Mouse (Mus musculus) liver, embryonic 13.5 days (tissue): ENCODE results near the gene Pink1. TPM values are rescaled to one million over a fixed set of nuclear protein-coding genes. Genes with fewer than 3 reads are reported as not detected.

ENCODE experiments used
- ATAC-seq: fragments of 200-750 bp; cut with Nextera tagmentation; 2 replicates; pipeline ENCODE4 v1.8.0; 2017; ENCODE audit warnings: low read depth, mild to moderate bottlenecking, moderate number of reproducible peaks, moderate library complexity
- DNase-seq: peaks from one replicate; pipeline ENCODE4 v3.0.0; 2022
- H3K27ac ChIP-seq: fragments of 300-500 bp; sonication (generic); 2 replicates; pipeline ENCODE4 v1.5.1; 2015; ENCODE audit warnings: moderate library complexity, mild to moderate bottlenecking, inconsistent platforms
- H3K27me3 ChIP-seq: fragments of 300-500 bp; sonication (generic); 2 replicates; pipeline ENCODE4 v1.6.1; 2015; ENCODE audit warnings: mild to moderate bottlenecking, inconsistent platforms
- H3K36me3 ChIP-seq: fragments of 300-500 bp; sonication (generic); 2 replicates; pipeline ENCODE4 v1.6.1; 2015; ENCODE audit warnings: mild to moderate bottlenecking, inconsistent platforms
- H3K4me1 ChIP-seq: fragments of 300-500 bp; sonication (generic); replicated peaks from 2 replicates; pipeline ENCODE4 v1.6.1; 2015; ENCODE audit warnings: inconsistent platforms
- H3K4me2 ChIP-seq: fragments of 300-500 bp; sonication (generic); 2 replicates; pipeline ENCODE4 v1.6.1; 2015; ENCODE audit warnings: inconsistent platforms, mild to moderate bottlenecking, moderate library complexity
- H3K4me3 ChIP-seq: fragments of 300-500 bp; sonication (generic); replicated peaks from 2 replicates; pipeline ENCODE4 v1.5.1; 2015; ENCODE audit warnings: mild to moderate bottlenecking, inconsistent platforms
- H3K9ac ChIP-seq: fragments of 300-500 bp; sonication (generic); 2 replicates; pipeline ENCODE4 v1.6.1; 2015; ENCODE audit warnings: mild to moderate bottlenecking, inconsistent platforms
- H3K9me3 ChIP-seq: fragments of 300-500 bp; sonication (generic); replicated peaks from 2 replicates; pipeline ENCODE4 v1.6.1; 2016; ENCODE audit warnings: inconsistent platforms
- WGBS: fragments of 180-500 bp; shearing (Covaris S2); methylation state at CpG from one replicate; pipeline ENCODE4 v1.1.7; 2015; ENCODE audit not compliant: insufficient replicate concordance; 5-methylcytosine and 5-hydroxymethylcytosine counted together
- microRNA-seq: library from miRNA; unstranded; fragments of <30 nt; microRNA quantifications from one replicate; pipeline ENCODE4, GENCODE M21; 2016
- polyA plus RNA-seq: library from polyadenylated mRNA; unstranded; fragments of >200 nt; fragmentation: Nextera tagmentation; extraction: Ambion mirVana; gene quantifications from 2 replicates; pipeline ENCODE4 v1.2.1, GENCODE M21; 2015

Gene Pink1
- polyA plus RNA-seq, 1 experiment from 2014 or later: 26.7 TPM

GRCm38 (mm10) chr4:138288691-138289090 is 37.4 kb downstream of the Pink1 start:
- no peaks in the 10 kb centered on the region for H3K9me3 ChIP-seq
- H3K4me3 ChIP-seq: no peak overlapping the region
- 64% methylated on average over 7 of the region's 7 CpGs for WGBS
- H3K4me2 ChIP-seq: no peak overlapping the region
- no peak for ATAC-seq
- no peaks in the 10 kb centered on the region for H3K4me1 ChIP-seq
- no peaks in the 10 kb centered on the region for H3K36me3 ChIP-seq
- no peak overlapping the region for H3K9ac ChIP-seq
- H3K27ac ChIP-seq: no peak overlapping the region
- H3K27me3 ChIP-seq: no peaks in the 10 kb centered on the region
- no peak for DNase-seq

DNA sequence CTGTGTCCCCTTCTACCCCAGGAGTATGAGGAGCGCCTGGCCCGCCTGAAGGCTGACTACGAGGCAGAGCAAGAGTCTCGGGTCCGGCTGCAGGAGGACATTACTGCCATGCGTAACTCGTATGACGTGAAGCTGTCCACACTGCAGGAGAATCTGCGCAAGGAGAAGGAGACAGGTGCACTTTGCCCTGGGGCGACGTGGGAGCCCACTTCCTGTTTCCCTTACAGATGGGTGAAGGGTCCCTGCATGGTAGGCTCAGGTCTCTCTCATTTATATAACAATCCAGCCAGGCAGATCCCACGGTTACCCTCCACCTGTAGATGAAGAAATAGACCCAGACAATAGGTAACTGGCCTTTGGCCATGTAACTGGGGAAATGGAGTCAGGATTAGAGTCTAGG is 39.7 kb downstream of the Pink1 start:
- DNase-seq (no peak), ATAC-seq (no peak)
- Histone ChIP-seq H3K36me3 (no peaks in the 10 kb centered on the region), H3K27me3 (no peaks in the 10 kb centered on the region), H3K4me3 (no peak overlapping the region), H3K4me2 (no peak overlapping the region), H3K9ac (no peak overlapping the region), H3K9me3 (no peaks in the 10 kb centered on the region), H3K27ac (no peak overlapping the region), H3K4me1 (no peaks in the 10 kb centered on the region)
- 59% methylated on average over 12 of the region's 12 CpGs for WGBS

- peak; percentile 66 for ATAC-seq
- Histone ChIP-seq H3K4me3 (no peak overlapping the region), H3K9ac (no peak overlapping the region), H3K36me3 (no peaks in the 10 kb centered on the region), H3K27me3 (no peaks in the 10 kb centered on the region), H3K27ac (no peak overlapping the region), H3K9me3 (no peaks in the 10 kb centered on the region), H3K4me1 (no peaks in the 10 kb centered on the region), H3K4me2 (no peak overlapping the region)
- DNase-seq: peak; percentile 69
- 20% methylated on average over 4 of the region's 4 CpGs for WGBS
Observed at GRCm38 (mm10) chr4:138282834-138283233, 43.3 kb downstream of the Pink1 start.

DNA sequence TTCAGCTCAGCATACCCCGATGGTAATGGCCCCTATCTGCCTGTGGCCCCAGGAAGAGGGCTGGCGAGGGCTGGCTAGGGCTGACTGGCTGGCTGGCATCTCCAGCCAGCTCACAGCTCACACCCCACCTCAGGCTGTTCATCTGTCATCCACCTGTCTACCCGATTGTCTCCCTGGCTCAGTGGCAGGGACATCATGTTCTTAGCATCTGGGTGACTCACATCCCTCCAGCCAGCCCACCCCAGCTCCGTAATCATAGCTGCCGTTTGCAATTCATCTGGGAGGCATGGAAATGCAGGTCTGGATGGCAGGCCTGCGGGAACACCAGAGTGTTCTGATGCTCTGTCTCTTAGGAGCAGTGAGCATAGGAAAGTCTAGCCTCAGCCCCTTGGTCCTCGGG is 47.8 kb downstream of the Pink1 start:
- whole genome bisulfite sequencing: 62% methylated on average over 7 of the region's 7 CpGs
- DNase-seq (no peak), ATAC-seq (no peak)
- Histone ChIP-seq H3K4me3 (no peak overlapping the region), H3K9ac (no peak overlapping the region), H3K27ac (no peak overlapping the region), H3K27me3 (no peaks in the 10 kb centered on the region), H3K9me3 (no peaks in the 10 kb centered on the region), H3K36me3 (no peaks in the 10 kb centered on the region), H3K4me2 (no peak overlapping the region), H3K4me1 (no peaks in the 10 kb centered on the region)

DNA sequence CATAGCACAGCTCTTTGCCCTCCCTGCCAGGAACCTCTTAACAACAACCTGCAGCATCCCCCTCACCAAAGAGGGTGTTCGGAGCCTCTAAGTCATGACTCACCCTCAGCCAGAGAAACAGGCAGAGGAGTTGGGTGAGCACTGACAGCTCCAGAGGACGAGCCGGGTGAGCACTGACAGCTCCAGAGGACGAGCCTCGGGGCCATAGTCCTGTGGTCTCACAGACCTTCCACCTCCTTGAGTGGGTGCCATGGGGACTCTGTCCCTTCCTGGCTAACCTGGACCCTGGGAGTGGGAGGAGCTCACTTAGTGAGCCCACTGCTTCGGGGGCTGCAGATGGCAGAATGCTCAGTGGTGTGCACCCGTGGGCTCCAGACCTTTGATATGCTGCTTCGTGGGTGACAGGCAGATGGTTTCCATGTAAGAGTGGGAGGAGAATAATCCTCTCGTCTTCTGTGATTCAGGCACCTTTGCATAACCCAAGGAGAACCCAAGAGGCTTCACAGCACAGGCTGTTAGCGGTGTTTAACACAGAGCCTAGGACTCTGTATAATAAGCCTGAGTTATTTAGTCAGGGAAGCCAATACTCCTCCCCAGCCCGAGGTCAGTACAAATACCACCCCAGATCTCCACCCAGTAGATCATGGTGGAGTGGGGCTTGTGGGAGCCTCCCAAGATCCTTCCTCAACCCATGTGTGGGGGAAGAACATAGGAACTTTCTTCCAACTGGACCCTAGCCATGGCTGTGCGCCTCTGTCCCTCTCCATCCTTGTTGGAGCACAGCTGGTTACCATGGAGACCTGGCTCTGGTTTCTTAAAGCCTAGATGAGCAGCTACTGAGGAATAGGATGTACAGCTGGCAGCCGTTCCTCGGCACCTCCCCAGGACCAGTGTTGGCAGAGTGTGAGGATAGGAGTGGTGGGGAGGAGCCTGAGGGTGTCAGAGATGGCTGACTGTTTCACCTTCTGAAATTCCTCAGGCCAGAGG is 53.8 kb downstream of the Pink1 start:
- Histone ChIP-seq H3K36me3 (no peaks in the 10 kb centered on the region), H3K4me3 (no peak overlapping the region), H3K27ac (no peak overlapping the region), H3K9me3 (no peaks in the 10 kb centered on the region), H3K4me1 (no peaks in the 10 kb centered on the region), H3K27me3 (0 out of 2 replicates have a peak, but pooled peaks cover 6% of the 10 kb centered on the region), H3K9ac (no peak overlapping the region), H3K4me2 (no peak overlapping the region)
- no peak for DNase-seq
- no peak for ATAC-seq
- 47% methylated on average over 14 of the region's 14 CpGs for WGBS

- Histone ChIP-seq H3K9me3 (no peaks in the 10 kb centered on the region), H3K4me2 (no peak overlapping the region), H3K4me3 (no peak overlapping the region), H3K4me1 (peaks cover 2% of the 10 kb centered on the region), H3K9ac (no peak overlapping the region), H3K36me3 (no peaks in the 10 kb centered on the region), H3K27me3 (peaks cover 27% of the 10 kb centered on the region), H3K27ac (no peak overlapping the region)
- 63% methylated on average over 10 of the region's 10 CpGs for WGBS
- no peak for DNase-seq
- ATAC-seq: no peak
Observed at GRCm38 (mm10) chr4:138267869-138268268, 58.2 kb downstream of the Pink1 start.

Small RNA genes within 50 kb of the gene (microRNA-seq; reads per million reads assigned to microRNA genes)
- gene Gm27646 (not detected), gene Mir7019 (0.88 reads per million)

Other genes with a start within 250 kb of the Pink1 start
- gene Hp1bp3, start 110.0 kb downstream of the Pink1 start, polyA plus RNA-seq: 43.5 and 50.9 TPM in 2 replicates
- 0.64 and 0.65 TPM in 2 replicates for gene Sh2d5, start 75.9 kb downstream of the Pink1 start, polyA plus RNA-seq
- gene Kif17, start 75.9 kb downstream of the Pink1 start, polyA plus RNA-seq: 0.23 and 0.32 TPM in 2 replicates
- 173 and 182 TPM in 2 replicates for gene Ddost, start 21.6 kb downstream of the Pink1 start, polyA plus RNA-seq
- 4.7 and 5.2 TPM in 2 replicates for gene Cda, start 41.7 kb upstream of the Pink1 start, polyA plus RNA-seq
- gene Fam43b, start 70.2 kb upstream of the Pink1 start, polyA plus RNA-seq: not detected in 2 replicates
- gene Mul1, start 108.4 kb upstream of the Pink1 start, polyA plus RNA-seq: 11.2 and 11.4 TPM in 2 replicates
- 1.2 and 1.3 TPM in 2 replicates for gene Camk2n1, start 128.0 kb upstream of the Pink1 start, polyA plus RNA-seq